Mouse (Mus musculus) monocyte, adult 2 months (primary cell): ENCODE data around the gene Naa15.
A peak's percentile ranks its signal among the peaks of the same experiment; 100 is the strongest.
"Not testable (repeated sequence)": the region's sequence is repeated elsewhere in the genome, so short reads cannot be mapped to it uniquely, and the experiment has no call there.

ENCODE experiments used
- DNase-seq, 2 experiments: peaks; one replicate each; pipeline ENCODE4 v3.0.0; 2022; ENCODE audit warnings: low spot score in 2 of 2, low read depth in 1 of 2

Naa15 gene

DNA sequence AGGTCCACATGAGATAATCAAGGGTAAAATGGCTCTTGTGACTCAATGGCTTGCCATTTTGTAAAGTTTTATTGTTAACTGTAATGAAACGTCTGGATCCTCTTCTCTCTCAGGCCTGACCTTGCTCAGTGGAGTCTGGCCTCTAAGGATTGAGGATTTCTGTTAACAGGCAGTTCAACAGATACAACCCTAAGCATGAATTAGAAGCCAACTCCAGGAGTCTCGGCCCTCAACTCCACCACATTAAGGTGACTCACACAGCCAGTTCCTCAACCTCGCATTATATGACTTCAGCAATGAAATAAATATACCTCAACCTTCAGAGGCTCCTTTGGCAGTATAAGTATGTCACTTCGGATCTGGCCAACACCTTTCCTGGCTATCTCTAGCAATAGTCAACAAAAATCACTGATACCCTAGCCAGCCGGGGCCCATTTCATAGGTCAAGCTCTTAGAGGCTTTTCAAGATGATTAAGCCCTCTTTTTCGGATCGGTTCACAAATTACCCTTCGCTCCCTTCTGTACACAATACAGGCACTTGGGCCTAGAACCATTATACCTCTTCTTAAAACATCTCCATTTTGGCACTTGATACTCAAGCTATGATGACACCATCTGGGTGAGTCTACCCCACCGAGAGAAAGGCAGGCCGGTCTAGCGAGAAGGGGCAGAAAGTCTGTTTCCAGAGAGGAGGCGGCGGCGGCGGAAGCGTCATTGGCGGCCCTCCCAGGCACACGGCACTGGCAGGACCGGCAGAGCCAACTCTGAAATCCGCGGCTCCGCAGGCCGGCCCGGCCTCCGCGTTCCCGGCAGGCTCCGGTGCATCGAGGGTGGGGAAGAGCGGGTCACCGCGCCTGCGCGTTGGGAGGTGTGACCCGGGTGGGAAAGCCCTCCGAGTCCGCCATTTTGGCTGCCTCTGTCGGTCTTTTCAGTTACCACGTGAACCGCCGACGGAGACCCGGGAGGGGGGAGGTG, at the start of gene Naa15:
Gene Naa15 (plus strand): TSS at position 51 of the 975 bp plus-strand sequence.
- DNase-seq: peak; percentile 86

DNA sequence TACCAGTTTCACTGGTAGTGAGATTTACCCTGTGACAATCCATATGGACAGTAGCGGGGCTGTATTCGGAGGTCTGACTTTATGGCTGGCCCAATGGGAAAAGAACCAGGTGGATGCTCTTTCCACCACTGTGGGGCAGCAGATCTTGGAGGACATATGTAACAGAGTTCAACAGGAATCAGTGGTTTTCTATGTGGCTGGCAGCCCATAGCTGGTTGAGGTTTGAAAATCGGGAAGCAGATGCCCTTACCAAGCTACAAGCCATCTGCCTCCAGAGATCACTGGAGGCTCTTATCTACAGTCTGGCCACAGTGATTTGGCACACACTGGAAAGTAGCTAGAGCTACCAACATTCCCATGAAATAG, 49.4 kb upstream of the Naa15 start:
- no peak for DNase-seq

DNA sequence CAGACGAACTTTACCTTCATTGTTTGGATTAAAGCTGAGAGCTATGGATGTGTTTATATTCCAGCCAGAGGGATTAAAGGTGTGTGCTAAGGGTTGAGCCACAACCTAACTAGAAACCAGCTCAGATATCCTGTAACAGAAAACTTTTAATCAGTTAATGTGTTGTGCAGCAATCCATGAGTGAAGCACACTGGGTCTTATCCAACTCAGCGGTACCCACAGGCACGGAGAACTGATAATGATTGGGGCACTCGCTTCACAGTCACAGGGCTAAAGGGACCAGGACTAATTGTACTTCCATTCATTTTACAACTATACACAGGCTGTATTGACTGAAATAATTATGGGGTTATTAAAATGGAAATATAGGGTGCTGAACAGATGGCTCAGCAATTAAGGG, 48.0 kb upstream of the Naa15 start:
- DNase-seq: no peak

DNA sequence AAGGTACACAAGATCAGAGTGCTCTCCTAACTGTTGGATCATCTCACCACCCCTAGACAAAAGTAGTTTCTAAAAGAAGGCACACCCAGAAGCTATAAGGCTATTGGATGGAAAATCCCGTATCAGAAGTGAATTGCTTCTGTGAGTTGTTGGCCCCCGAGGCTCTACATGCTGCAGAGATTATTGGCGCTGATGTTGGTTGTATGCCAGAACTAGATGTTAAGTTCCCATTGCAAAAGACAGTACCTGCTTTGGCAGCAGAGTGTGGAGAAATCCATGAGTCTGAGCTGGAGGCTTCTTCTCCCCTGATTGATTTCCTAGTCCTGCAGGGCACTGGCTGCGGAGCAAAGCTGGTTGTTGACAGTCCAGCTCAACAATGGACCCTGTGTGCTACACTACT, 46.9 kb upstream of the Naa15 start:
- no peak for DNase-seq

DNA sequence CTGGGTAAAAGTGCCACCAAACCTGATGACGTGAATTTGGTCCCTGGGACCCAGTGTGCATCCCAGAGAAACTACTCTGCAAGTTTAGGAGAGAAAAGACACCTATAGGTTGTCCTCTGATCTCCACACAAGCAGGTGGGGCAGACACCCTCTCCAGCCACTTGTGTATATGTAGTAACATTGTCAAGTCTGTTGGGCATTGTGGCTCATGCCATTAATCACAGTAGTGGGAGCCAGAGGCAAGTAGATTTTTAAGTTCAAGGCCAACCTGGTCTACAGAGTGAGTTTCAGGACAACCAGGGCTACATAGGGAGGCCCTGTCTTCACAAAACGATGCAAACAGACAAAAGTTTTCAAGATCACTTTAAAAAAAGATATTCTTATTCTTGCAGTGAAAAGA, 43.1 kb upstream of the Naa15 start:
- DNase-seq: no peak

DNA sequence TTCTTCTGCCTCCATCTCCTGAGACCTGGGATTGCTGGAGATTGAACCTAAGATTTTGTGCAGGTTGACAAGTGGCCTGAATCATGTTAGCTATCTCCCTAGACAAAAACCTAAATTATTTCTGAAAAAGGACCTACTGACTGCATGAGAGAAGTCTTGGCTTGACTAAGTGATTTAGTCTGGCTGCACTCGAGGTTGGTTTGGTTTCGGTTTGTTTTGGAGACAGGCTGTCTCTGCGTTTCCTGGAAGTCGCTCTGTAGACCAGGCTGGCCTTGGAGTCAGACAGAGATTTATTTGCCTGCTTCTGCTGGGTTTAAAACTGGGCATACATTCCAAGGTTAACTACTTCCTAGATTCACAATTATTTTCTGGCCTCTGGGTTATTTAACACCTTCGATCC, 42.1 kb upstream of the Naa15 start:
- DNase-seq: no peak

DNA sequence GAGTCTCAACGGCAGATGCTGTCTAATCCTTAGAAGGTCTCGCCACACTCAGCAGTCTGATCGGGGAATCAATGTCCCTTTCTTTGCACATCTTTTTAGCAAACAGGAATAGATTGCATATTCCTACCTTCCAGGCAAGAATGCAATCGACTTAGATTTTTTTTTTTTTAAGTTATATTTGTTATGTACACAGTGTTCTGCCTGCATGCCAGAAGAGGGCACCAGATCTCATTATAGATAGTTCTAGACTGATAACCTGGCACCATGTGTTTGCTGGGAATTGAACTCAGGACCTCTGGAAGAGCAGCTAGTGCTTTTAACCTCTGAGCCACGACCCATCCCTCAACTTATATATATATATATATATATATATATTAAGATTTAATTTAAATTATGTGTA, 41.4 kb upstream of the Naa15 start:
- DNase-seq: no peak

DNA sequence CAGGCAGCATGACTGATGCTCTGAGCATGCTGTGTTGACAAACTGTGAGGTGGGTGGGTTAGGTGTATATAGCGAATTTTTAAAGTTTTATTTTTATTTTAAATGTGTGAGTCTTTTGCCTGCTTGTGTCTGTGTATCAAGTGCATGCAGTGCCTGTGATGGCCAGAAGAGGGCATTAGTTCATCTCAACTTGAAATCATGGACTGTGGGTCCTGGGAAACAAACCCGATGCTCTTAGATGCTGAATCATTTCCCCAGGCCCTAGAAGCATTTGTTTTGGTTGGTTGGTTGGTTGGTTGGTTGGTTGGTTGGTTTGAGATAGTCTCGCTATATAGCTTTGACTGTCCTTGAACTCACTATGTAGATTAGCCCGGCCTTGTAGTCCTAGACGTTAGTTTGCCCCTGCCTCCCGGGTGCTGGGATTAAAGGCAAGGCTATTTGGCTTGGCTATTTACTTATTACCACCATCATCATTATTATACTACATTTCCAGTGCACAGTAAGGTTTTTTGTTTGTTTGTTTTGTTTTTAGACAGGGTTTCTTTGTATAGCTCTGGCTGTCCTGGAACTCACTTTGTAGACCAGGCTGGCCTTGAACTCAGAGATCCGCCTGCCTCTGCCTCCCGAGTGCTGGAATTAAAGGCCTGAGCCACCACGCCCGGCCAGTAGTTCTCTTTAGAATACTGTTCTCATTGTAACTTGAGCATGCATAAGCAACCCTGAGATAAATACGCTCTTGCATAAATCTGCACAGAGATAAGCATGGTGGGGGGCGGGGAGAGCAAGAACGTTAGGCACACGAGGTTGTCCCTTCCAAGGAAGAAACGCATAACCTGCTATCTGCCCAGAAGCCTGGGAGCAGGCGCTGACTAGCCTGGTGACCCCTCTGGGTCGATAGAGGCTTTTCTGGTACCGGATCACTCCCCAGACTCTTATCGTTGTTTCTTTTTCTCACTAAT, 39.4 kb upstream of the Naa15 start:
- DNase-seq: peak in 1 of 2 experiments; percentile 33

DNA sequence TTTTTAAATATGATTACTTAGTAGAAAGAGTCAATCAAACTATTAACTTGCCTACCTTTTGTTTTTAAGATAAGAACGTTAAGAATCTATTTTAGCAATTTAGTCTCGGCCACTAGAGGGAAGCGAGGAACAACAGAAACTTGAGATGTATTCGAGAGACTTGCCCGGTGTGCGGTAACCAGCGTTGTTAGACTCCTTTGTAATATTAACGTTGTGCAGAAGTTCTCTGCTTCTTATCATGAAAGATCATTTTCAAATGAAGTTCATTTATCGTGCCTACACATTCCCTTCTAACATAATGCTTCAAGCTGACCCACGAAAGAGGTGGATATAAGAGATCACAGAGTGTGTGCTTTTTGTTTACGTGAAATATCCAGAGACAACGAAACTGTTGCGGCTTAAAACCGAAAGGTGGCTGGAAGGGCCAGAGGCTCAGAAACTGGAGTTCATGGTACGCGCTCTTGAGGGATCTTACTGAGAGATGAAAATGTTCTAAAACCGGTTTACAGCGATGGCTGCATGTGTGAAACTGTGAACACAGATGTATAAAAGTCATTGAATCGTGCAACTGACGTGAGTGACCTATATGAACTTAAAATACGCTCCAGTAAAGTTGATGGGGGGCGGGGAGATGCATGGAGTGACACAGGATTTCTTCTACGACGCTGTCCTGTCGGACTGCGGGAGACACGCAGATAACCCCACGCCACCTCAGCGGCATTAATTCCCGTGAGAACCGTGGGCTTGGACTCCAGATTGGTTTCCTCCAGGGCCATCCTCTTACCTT, 36.9 kb upstream of the Naa15 start:
- DNase-seq: no peak

DNA sequence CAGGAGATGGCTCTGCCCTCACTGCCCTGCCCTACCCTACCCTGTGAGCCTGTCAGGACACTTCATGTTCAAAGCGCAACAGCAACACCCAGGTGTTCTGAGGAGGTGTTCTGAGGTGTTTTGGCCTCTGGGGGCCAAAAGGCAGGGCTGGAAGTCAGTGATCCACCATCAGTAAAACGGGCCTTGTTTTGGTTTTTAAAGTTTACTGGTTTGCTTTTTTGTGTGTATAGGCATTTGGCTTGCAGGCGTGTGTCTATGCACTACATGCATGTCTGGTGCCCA, 36.3 kb upstream of the Naa15 start:
- DNase-seq: no peak

DNA sequence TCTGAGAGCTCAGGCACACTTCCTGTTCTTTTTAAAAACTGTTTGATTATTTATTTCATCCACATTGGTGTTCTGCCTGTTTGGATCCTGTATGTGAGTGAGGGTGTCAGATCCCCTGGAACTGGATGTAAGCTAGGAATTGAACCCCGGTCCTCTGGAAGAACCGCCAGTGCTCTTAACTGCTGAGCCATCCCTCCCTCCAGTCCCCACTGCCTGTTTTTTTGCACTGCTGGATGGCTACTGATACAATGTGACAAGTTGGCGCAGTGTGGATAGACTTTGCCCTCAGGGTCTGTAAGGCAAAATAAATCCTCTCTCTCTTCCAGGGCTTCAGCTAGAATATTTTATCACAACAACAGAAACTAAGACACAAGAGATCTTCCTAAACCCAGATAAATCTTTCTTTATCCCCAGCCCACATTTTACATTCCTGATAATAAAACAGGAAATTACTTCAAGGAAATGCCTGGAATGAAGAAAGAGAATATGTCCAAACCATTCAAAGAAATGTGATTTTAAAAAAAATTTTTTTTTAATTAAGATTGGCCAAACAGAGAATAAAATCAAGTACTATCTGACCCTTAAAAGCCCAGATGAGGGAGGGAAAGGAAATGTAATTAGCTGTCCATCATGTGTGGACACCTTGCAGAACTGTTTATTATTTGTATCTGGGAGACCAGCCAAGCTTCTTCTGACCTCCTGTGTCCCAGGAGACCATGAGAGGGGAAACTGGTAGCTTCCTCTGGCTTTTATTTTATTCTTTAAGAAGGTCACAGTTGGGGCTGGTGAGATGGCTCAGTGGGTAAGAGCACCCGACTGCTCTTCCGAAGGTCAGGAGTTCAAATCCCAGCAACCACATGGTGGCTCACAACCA, 34.9 kb upstream of the Naa15 start:
- no peak for DNase-seq

DNA sequence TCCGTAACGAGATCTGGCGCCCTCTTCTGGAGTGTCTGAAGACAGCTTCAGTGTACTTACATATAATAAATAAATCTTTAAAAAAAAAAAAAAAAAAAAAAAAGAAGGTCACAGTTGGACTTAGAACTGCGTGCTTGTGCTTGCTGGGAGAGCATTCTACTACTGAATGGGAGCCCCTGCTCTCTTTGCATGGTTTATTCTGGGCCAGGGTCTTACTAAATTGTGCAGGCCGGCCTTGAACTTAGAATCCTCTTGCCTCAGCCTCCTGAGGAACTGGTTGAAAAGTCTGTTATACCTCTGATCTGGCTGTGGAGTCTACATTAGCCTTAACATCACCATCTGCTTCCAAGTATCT, 34.3 kb upstream of the Naa15 start:
- DNase-seq: no peak

DNA sequence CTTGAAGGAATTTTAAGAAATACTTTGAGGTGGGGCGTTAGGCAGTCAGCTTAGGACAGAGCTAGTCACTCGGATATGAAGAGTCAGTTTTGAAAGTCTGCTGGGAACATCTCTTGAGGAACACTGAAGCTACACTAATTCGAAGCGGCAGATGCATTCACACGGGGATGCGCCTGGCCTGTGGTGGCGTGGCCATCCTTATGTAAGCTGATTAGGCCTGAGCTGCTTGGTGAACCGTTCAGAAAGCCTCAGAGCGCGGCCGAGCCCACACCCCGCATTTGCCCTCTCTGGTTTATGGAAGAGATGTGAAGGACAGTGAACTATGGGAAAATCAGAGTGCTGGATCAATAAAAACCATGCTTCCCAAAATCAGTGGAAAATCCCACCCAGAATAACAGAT, 31.5 kb upstream of the Naa15 start:
- no peak for DNase-seq

DNA sequence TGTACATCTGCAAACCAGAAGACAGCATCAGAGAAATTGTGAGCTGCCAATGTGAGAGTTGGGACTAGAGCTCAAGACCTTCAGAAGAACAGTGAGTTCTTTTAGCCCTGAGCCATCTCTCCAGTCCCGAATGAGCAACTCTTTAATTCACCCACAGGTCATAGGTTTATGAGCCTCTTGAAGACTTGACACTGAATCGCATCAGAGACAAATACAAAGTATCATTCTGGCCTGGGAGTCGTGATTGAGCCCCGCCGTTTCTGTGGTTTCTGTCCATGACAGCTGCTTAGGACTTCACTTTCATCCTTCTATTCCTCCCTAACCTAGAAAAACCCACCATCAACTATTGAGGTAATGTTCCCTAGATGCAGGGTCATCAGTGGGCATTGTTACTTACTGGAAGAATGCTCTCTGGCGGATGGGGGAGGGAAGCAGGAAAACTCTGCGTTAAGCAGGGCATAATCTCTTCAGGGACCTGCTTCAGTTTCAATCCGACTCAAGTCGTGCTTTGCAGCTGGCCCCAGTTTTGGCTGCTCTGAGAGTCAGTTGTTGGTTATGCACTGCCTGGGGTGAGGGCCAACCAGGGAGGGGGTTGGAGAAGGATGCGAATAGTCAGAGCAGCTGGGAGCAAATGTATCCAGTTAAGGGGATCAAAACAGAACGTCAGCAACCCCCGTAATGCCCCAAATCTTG, 28.4 kb upstream of the Naa15 start:
- DNase-seq: no peak

DNA sequence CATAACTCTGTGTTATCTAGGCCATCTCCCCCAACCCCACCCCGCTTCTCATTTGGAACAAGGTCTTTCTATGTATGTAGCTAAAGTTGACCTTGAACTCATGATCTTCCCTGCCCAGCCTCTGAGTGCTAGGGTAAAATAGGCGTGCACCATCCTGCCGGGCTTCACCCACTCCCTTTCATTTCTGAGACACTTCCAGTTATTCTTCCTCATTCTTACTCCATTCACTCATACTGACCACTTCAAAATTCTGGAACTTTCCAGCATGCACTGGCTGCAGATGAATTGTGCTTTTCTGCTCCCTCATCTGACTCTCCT, 27.9 kb upstream of the Naa15 start:
- no peak for DNase-seq

DNA sequence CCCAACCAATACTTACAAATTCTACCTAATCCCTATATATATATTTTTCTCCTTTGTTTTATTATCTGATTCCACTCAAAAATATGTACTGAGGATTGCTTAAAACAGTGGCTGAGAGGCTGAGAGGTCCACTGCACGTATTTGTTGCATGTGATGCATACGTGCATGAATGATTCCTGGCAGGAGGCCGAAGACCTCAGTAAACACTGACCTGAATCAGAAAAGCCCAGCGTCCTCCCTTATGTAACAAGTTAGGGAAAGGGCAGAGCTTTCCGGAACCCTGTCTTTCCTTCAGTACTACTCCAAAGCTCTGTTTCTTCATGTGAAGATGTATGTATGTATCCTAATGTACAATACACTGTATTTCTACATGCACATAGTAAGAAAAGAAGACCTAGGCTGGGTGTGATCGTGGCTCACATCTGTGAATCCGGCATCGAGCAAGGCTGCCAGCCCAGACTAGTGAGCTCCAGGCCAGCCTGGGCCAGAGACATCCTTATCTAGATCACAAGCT, 27.0 kb upstream of the Naa15 start:
- DNase-seq: no peak

DNA sequence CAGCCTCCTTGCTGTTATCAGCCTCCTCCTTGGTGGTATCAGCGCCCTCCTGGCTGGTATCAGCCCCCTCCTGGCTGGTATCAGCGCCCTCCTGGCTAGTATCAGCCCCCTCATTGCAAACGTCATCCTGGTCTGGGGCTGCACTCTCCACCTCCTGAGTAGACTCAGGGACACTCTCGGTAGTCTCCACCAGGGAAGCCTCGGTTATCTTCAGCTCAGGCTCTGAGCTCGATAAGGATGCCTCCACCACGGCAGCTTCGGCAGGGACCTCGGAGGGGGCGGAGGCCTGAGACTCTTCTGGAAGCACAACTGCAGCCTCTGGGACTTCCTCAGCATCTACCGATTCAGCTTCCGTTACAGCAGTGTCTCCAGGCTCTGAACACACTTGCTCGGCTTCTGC, 26.0 kb upstream of the Naa15 start:
- DNase-seq: no peak

DNA sequence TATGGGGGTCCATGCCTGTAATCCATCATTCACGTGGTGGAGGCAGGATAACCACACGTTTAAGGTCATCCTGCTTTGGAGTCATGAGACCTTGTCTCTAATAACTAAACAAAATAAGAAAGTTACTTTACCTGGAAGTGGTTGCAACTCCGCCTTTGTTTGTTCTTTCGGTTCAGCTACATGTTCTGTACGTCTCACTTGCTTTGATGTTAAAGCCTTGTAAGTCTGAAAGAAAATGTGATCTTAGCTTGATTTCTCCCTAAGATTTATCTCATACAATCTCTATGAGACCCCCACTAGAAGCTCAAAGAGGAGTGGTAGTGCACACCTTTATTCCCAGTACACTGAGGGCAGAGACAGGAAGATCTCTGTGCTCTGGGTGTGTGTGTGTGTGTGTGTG, 23.9 kb upstream of the Naa15 start:
- no peak for DNase-seq

DNA sequence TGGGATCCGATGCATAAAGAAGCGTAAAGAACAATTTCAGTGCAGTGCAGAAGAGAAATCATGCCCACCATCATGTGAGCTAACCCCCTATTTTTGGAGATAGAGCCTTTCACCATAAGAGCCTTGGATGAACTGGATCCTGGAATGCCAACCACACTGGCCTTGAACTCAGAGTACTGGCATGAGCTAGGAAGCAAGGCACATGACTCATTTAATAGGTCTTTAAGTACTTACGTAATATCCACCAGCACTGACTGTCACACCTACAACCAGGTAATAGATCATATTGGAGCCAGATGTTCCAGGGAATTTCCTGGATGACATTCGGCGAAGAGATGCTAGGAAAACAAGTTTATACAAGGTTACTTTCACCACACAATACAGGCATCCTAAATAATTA, 23.4 kb upstream of the Naa15 start:
- DNase-seq: no peak

DNA sequence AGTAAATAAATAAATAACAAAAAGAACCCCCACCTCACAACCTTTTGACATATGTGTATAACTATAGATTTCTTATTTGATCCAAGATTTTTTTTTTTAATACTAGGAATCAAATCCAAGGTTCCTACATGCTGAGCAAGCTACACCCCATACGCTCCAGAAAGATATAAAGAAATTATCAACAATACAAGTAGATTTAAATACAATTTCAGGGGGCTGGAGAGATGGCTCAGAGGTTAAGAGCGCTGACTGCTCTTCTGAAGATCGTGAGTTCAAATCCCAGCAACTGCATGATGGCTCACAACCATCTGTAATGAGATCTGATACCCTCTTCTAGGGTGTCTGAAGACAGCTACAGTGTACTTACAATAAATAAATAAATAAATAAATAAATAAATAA, 21.9 kb upstream of the Naa15 start:
- not testable (repeated sequence) for DNase-seq
